In genomic region chr10:115048565-115048964, GRCm38 (mm10) we compare ENCODE assay signal across 23 mouse cellular contexts.
DNase-seq lines count a peak whose midpoint lies in the region; ATAC-seq and TF ChIP-seq lines count a peak whose summit lies in the region.
"Had no signal": no experiment of that assay in that cellular context is flagged by ENCODE, and none has a peak within 500 bp of the region (broad histone marks: within the 10 kb centered on the region; RNA-seq: fewer than 3 reads in every experiment).

No protein-coding gene starts in this region.

- no peak overlapping the region for H3K4me2 ChIP-seq in liver, embryonic 11.5 days
- H3K4me2 ChIP-seq in liver, postnatal 0 days (ENCODE audit: low read depth, low read length), result no peak overlapping the region
- no peak overlapping the region for H3K4me2 ChIP-seq in midbrain, embryonic 11.5 days
- no peak overlapping the region for H3K4me2 ChIP-seq in midbrain, embryonic 14.5 days (ENCODE audit: low read length)
- H3K4me2 ChIP-seq in midbrain, embryonic 15.5 days, result no peak overlapping the region
- H3K4me2 ChIP-seq: embryonic facial prominence, embryonic 12.5 days; forebrain, embryonic 13.5 days; forebrain, embryonic 15.5 days had no signal

- H3K27me3 ChIP-seq in liver, embryonic 11.5 days (replicated peaks; ENCODE audit: control insufficient read depth, insufficient read depth, low read length), result no peaks in the 10 kb centered on the region
- H3K27me3 ChIP-seq in liver, postnatal 0 days (ENCODE audit: insufficient read depth, low read length), result no peaks in the 10 kb centered on the region
- H3K27me3 ChIP-seq in midbrain, embryonic 11.5 days (ENCODE audit: control insufficient read depth, insufficient read depth, low read length), result no peaks in the 10 kb centered on the region
- no peaks in the 10 kb centered on the region for H3K27me3 ChIP-seq in midbrain, embryonic 10.5 days (ENCODE audit: low read depth, poor library complexity, severe bottlenecking)
- no peaks in the 10 kb centered on the region for H3K27me3 ChIP-seq in midbrain, embryonic 14.5 days (ENCODE audit: control insufficient read depth, insufficient read depth, low read length)
- no peaks in the 10 kb centered on the region for H3K27me3 ChIP-seq in midbrain, embryonic 15.5 days (replicated peaks)
- H3K27me3 ChIP-seq: embryonic facial prominence, embryonic 12.5 days; forebrain, embryonic 13.5 days; forebrain, embryonic 15.5 days; Patski had no signal

- H3K9ac ChIP-seq in liver, embryonic 11.5 days (ENCODE audit: low read depth, low read length), result no peak overlapping the region
- no peak overlapping the region for H3K9ac ChIP-seq in liver, postnatal 0 days (replicated peaks)
- no peak overlapping the region for H3K9ac ChIP-seq in midbrain, embryonic 11.5 days (ENCODE audit: low read length)
- no peak overlapping the region for H3K9ac ChIP-seq in midbrain, embryonic 14.5 days (replicated peaks; ENCODE audit: low read length)
- H3K9ac ChIP-seq in midbrain, embryonic 15.5 days, result no peak overlapping the region
- H3K9ac ChIP-seq: embryonic facial prominence, embryonic 12.5 days; forebrain, embryonic 13.5 days; forebrain, embryonic 15.5 days had no signal

- no peak overlapping the region for H3K27ac ChIP-seq in liver, embryonic 11.5 days (ENCODE audit: low read depth, low read length)
- H3K27ac ChIP-seq in liver, postnatal 0 days (ENCODE audit: low read depth), result no peak overlapping the region
- no peak overlapping the region for H3K27ac ChIP-seq in midbrain, embryonic 11.5 days (ENCODE audit: low read depth, low read length)
- H3K27ac ChIP-seq in midbrain, embryonic 10.5 days (replicated peaks), result no peak overlapping the region
- H3K27ac ChIP-seq in midbrain, embryonic 14.5 days (replicated peaks; ENCODE audit: low read depth, low read length), result no peak overlapping the region
- no peak overlapping the region for H3K27ac ChIP-seq in midbrain, embryonic 15.5 days
- H3K27ac ChIP-seq: embryonic facial prominence, embryonic 10.5 days; embryonic facial prominence, embryonic 12.5 days; forebrain, embryonic 13.5 days; forebrain, embryonic 15.5 days had no signal

- no peak for TF ChIP-seq CTCF in liver, postnatal 0 days (IDR thresholded peaks at IDR 0.05; ENCODE audit: low read depth)

- DNase-seq in liver, embryonic 11.5 days (ENCODE audit: low spot score), result no peak
- DNase-seq in liver, postnatal 0 days, result no peak
- DNase-seq in midbrain, embryonic 11.5 days (ENCODE audit: low spot score, missing footprints), result no peak
- DNase-seq in midbrain, embryonic 10.5 days (ENCODE audit: low spot score), result no peak
- DNase-seq in midbrain, embryonic 14.5 days, result no peak
- no peak for DNase-seq in ovary, adult 18-20 months (ENCODE audit: low spot score)
- DNase-seq: adrenal gland, adult 8-10 months; adrenal gland, postnatal 14 days; adrenal gland, postnatal 36 days; B cell, adult 2 months; cerebellum, adult 11-12 months; cerebellum, adult 2 months; cerebellum, adult 9-10 months; cerebellum, postnatal 10 days; cerebellum, postnatal 25 days had no signal

- no peak for TF ChIP-seq EP300 in liver, postnatal 0 days (IDR thresholded peaks at IDR 0.05; ENCODE audit: low read depth)

- no peaks in the 10 kb centered on the region for H3K4me1 ChIP-seq in liver, embryonic 11.5 days (replicated peaks; ENCODE audit: control insufficient read depth, insufficient read depth, low read length)
- no peaks in the 10 kb centered on the region for H3K4me1 ChIP-seq in liver, postnatal 0 days (ENCODE audit: insufficient read depth)
- no peaks in the 10 kb centered on the region for H3K4me1 ChIP-seq in midbrain, embryonic 11.5 days (ENCODE audit: control insufficient read depth, insufficient read depth, low read length)
- H3K4me1 ChIP-seq in midbrain, embryonic 10.5 days, result no peaks in the 10 kb centered on the region
- H3K4me1 ChIP-seq in midbrain, embryonic 14.5 days (ENCODE audit: control insufficient read depth, insufficient read depth, low read length), result no peaks in the 10 kb centered on the region
- H3K4me1 ChIP-seq in midbrain, embryonic 15.5 days, result no peaks in the 10 kb centered on the region
- H3K4me1 ChIP-seq: embryonic facial prominence, embryonic 10.5 days; embryonic facial prominence, embryonic 12.5 days; forebrain, embryonic 13.5 days; forebrain, embryonic 15.5 days had no signal

- WGBS in liver, embryonic 11.5 days, result 92% methylated on average over 2 of the region's 2 CpGs
- WGBS in liver, postnatal 0 days (ENCODE audit: insufficient replicate concordance), result 75% methylated on average over 2 of the region's 2 CpGs
- 93% methylated on average over 2 of the region's 2 CpGs for WGBS in midbrain, embryonic 11.5 days
- WGBS in midbrain, embryonic 10.5 days, result 93% methylated on average over 2 of the region's 2 CpGs
- WGBS in midbrain, embryonic 14.5 days, result 88% methylated on average over 2 of the region's 2 CpGs
- 98% methylated on average over 2 of the region's 2 CpGs for WGBS in midbrain, embryonic 15.5 days

- no peak overlapping the region for H3K4me3 ChIP-seq in liver, embryonic 11.5 days (ENCODE audit: low read depth, low read length)
- no peak overlapping the region for H3K4me3 ChIP-seq in liver, postnatal 0 days (ENCODE audit: low read depth, low read length)
- H3K4me3 ChIP-seq in midbrain, embryonic 11.5 days (ENCODE audit: low read depth, low read length), result no peak overlapping the region
- no peak overlapping the region for H3K4me3 ChIP-seq in midbrain, embryonic 10.5 days
- H3K4me3 ChIP-seq in midbrain, embryonic 14.5 days (replicated peaks; ENCODE audit: low read depth, low read length), result no peak overlapping the region
- no peak overlapping the region for H3K4me3 ChIP-seq in midbrain, embryonic 15.5 days
- H3K4me3 ChIP-seq: embryonic facial prominence, embryonic 10.5 days; embryonic facial prominence, embryonic 12.5 days; forebrain, embryonic 13.5 days; forebrain, embryonic 15.5 days had no signal

- H3K36me3 ChIP-seq in liver, embryonic 11.5 days (ENCODE audit: control insufficient read depth, insufficient read depth, low read length), result no peaks in the 10 kb centered on the region
- H3K36me3 ChIP-seq in liver, postnatal 0 days (replicated peaks; ENCODE audit: insufficient read depth, low read length), result no peaks in the 10 kb centered on the region
- H3K36me3 ChIP-seq in midbrain, embryonic 11.5 days (ENCODE audit: control insufficient read depth, insufficient read depth, low read length), result no peaks in the 10 kb centered on the region
- no peaks in the 10 kb centered on the region for H3K36me3 ChIP-seq in midbrain, embryonic 10.5 days
- H3K36me3 ChIP-seq in midbrain, embryonic 14.5 days (ENCODE audit: control insufficient read depth, insufficient read depth, low read length), result no peaks in the 10 kb centered on the region
- H3K36me3 ChIP-seq in midbrain, embryonic 15.5 days (replicated peaks), result no peaks in the 10 kb centered on the region
- H3K36me3 ChIP-seq: embryonic facial prominence, embryonic 10.5 days; embryonic facial prominence, embryonic 12.5 days; forebrain, embryonic 15.5 days had no signal

- H3K9me3 ChIP-seq in liver, embryonic 11.5 days (ENCODE audit: control insufficient read depth, low read length), result peaks cover 3% of the 10 kb centered on the region; the same call in 1 of the 2 replicates
- H3K9me3 ChIP-seq in liver, postnatal 0 days (ENCODE audit: low read length), result no peaks in the 10 kb centered on the region
- no peaks in the 10 kb centered on the region for H3K9me3 ChIP-seq in midbrain, embryonic 11.5 days (ENCODE audit: control insufficient read depth, low read length)
- no peaks in the 10 kb centered on the region for H3K9me3 ChIP-seq in midbrain, embryonic 10.5 days (replicated peaks)
- no peaks in the 10 kb centered on the region for H3K9me3 ChIP-seq in midbrain, embryonic 14.5 days (ENCODE audit: control insufficient read depth, low read length)
- H3K9me3 ChIP-seq in midbrain, embryonic 15.5 days, result no peaks in the 10 kb centered on the region
- H3K9me3 ChIP-seq: embryonic facial prominence, embryonic 10.5 days; embryonic facial prominence, embryonic 12.5 days; forebrain, embryonic 13.5 days; forebrain, embryonic 15.5 days had no signal

- 0 out of 2 replicates have a peak, but pooled peaks have one; percentile 26 for ATAC-seq in liver, embryonic 11.5 days (replicated peaks; ENCODE audit: low FRiP score)
- ATAC-seq in liver, postnatal 0 days, result no peak
- peak; percentile 34; the same call in 1 of the 2 replicates for ATAC-seq in midbrain, embryonic 11.5 days (ENCODE audit: low FRiP score)
- ATAC-seq in midbrain, embryonic 14.5 days (ENCODE audit: low FRiP score, low TSS enrichment), result peak; percentile 38; the same call in 1 of the 2 replicates
- no peak for ATAC-seq in midbrain, embryonic 15.5 days (replicated peaks)
- ATAC-seq: activated CD4-positive, CD25-positive, alpha-beta regulatory T cell, adult 4 months; CD4-positive, CD25-positive, alpha-beta regulatory T cell, adult 4 months; forebrain, embryonic 13.5 days; forebrain, embryonic 15.5 days; Patski had no signal

Comparison
In these comparisons a context has a peak if more than half of its experiments do, and no peak if none do; other contexts are left out.
1. ATAC-seq: peak in liver, embryonic 11.5 days (single experiment), midbrain, embryonic 11.5 days (single experiment) and midbrain, embryonic 14.5 days (single experiment); none in liver, postnatal 0 days (single experiment) and midbrain, embryonic 15.5 days (single experiment).